Mouse (Mus musculus) limb, embryonic 14.5 days (tissue): ENCODE results near the gene Olfr159. TPM values are rescaled to one million over a fixed set of nuclear protein-coding genes. Genes with fewer than 3 reads are reported as not detected.

Source experiments
- ATAC-seq: fragments of 200-750 bp; cut with Nextera tagmentation; 2 replicates; pipeline ENCODE4 v1.8.0; 2017; ENCODE audit warnings: low read depth, moderate number of reproducible peaks, moderate TSS enrichment; ENCODE audit not compliant: low FRiP score
- DNase-seq: peaks from one replicate; pipeline ENCODE4 v3.0.0-alpha.2; 2015; ENCODE audit warnings: low spot score
- H3K27ac ChIP-seq: fragments of 300-500 bp; sonication (generic); replicated peaks from 2 replicates; pipeline ENCODE4 v1.5.1; 2014; ENCODE audit warnings: low read depth, mild to moderate bottlenecking, low read length, moderate library complexity, mixed read lengths
- H3K27me3 ChIP-seq: fragments of 300-500 bp; sonication (generic); 2 replicates; pipeline ENCODE4 v1.6.1; 2014; ENCODE audit warnings: low read length, mixed read lengths; ENCODE audit not compliant: control insufficient read depth, insufficient read depth
- H3K36me3 ChIP-seq: fragments of 300-500 bp; sonication (generic); 2 replicates; pipeline ENCODE4 v1.6.1; 2014; ENCODE audit warnings: mild to moderate bottlenecking, low read length, moderate library complexity, mixed read lengths; ENCODE audit not compliant: control insufficient read depth, insufficient read depth
- H3K4me1 ChIP-seq: fragments of 300-500 bp; sonication (generic); 2 replicates; pipeline ENCODE4 v1.6.1; 2014; ENCODE audit warnings: antibody characterized with exemption, low read length, mixed read lengths; ENCODE audit not compliant: control insufficient read depth, insufficient read depth
- H3K4me2 ChIP-seq: fragments of 300-500 bp; sonication (generic); replicated peaks from 2 replicates; pipeline ENCODE4 v1.6.1; 2014; ENCODE audit warnings: low read depth, mild to moderate bottlenecking, low read length, moderate library complexity; ENCODE audit not compliant: severe bottlenecking
- H3K4me3 ChIP-seq: fragments of 300-500 bp; sonication (generic); replicated peaks from 2 replicates; pipeline ENCODE4 v1.5.1; 2014; ENCODE audit warnings: low read length
- H3K9ac ChIP-seq: fragments of 300-500 bp; sonication (generic); 2 replicates; pipeline ENCODE4 v1.6.1; 2014; ENCODE audit warnings: mild to moderate bottlenecking, low read depth, low read length, moderate library complexity; ENCODE audit not compliant: severe bottlenecking
- H3K9me3 ChIP-seq: fragments of 300-500 bp; sonication (generic); 2 replicates; pipeline ENCODE4 v1.6.1; 2016; ENCODE audit warnings: low read length; ENCODE audit not compliant: control insufficient read depth
- POLR2A ChIP-seq: fragments of 200-500 bp; IDR thresholded peaks from 2 replicates; pipeline ENCODE4 v1.8.0; 2012; ENCODE audit warnings: inconsistent platforms, mild to moderate bottlenecking, moderate library complexity, borderline replicate concordance; ENCODE audit not compliant: insufficient read depth, insufficient read length; ENCODE audit errors: extremely low read depth
- WGBS: fragments of 180-500 bp; shearing (Covaris S2); extraction: QIAGEN DNeasy Blood & Tissue Kit; methylation state at CpG from one replicate; pipeline ENCODE4 v1.1.7; 2014; 5-methylcytosine and 5-hydroxymethylcytosine counted together
- polyA plus RNA-seq, 2 experiments: library from polyadenylated mRNA; depleted of rRNA in 1 of 2; stranded (reverse) in 1 of 2; unstranded in 1 of 2; fragments of >200 nt; fragmentation: Nextera tagmentation in 1 of 2; extraction: Ambion mirVana in 1 of 2; gene quantifications; 2 replicates each; pipeline versions ENCODE4 v1.2.1 to v1.2.3; 2012 to 2014

Gene Olfr159
- polyA plus RNA-seq, 2 experiments, result not detected

DNA sequence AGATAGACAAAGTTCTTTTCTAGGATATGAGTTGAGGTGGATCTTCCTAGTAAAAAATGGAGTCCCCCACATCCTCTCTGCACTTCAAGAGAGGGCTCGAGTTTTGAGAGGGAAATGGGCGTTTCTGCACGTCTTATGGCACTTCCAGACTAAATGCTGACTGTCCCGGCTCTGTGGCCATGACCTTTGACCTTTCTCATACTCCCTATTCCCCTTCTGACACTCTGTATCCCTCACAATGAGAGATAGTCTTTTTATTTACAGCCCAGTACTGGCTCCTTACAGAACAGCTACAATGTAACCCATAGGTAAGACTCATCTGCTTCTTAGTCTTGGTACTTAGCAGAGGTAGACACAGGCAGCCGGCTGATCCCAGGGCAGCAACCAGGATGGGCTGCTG lies 29.3 kb downstream of the Olfr159 start:
- no peak overlapping the region for H3K4me3 ChIP-seq
- ATAC-seq, result no peak
- no peak overlapping the region for H3K4me2 ChIP-seq
- no peaks in the 10 kb centered on the region for H3K36me3 ChIP-seq
- H3K27ac ChIP-seq, result no peak overlapping the region
- no peak for DNase-seq
- no peak overlapping the region for H3K9ac ChIP-seq
- H3K9me3 ChIP-seq, result no peaks in the 10 kb centered on the region
- 62% methylated on average over 5 of the region's 5 CpGs for WGBS
- TF ChIP-seq POLR2A, result no peak
- no peaks in the 10 kb centered on the region for H3K27me3 ChIP-seq
- H3K4me1 ChIP-seq, result peaks cover 13% of the 10 kb centered on the region; the same call in 1 of the 2 replicates

- no peak overlapping the region for H3K4me2 ChIP-seq
- no peaks in the 10 kb centered on the region for H3K27me3 ChIP-seq
- 56% methylated on average over 8 of the region's 8 CpGs for WGBS
- no peak overlapping the region for H3K27ac ChIP-seq
- peaks cover 19% of the 10 kb centered on the region; the same call in 1 of the 2 replicates for H3K4me1 ChIP-seq
- H3K36me3 ChIP-seq, result no peaks in the 10 kb centered on the region
- no peak for TF ChIP-seq POLR2A
- no peaks in the 10 kb centered on the region for H3K9me3 ChIP-seq
- no peak overlapping the region for H3K9ac ChIP-seq
- ATAC-seq (no peak), DNase-seq (no peak)
- no peak overlapping the region for H3K4me3 ChIP-seq
Observed at GRCm38 (mm10) chr4:43738989-43739674, 31.7 kb downstream of the Olfr159 start.

DNA sequence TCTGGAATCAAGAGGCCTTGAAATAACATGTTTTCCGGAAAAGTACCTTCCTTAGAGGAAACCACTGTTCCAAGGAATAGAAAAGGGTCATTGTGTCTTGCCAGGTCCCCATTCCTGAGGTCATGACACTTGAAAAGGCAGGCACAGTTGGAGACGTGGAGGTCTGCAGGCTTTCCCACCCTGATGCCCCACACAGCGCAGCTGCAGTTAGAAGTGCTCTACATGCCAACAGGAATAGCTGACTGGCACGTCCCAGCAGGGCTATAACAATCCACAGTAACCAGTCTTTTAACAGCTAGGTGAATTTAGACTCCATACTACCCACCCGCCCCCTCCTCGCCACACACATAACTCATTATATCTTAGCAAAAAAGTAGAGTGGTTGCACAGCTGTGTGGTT lies 33.7 kb downstream of the Olfr159 start:
- ATAC-seq, result no peak
- Histone ChIP-seq H3K9me3 (no peaks in the 10 kb centered on the region), H3K4me3 (no peak overlapping the region), H3K4me1 (peaks cover 21% of the 10 kb centered on the region), H3K27ac (peak overlapping the region; percentile 71), H3K27me3 (no peaks in the 10 kb centered on the region), H3K4me2 (no peak overlapping the region), H3K9ac (no peak overlapping the region), H3K36me3 (no peaks in the 10 kb centered on the region)
- WGBS, result 54% methylated on average over 6 of the region's 6 CpGs
- peak; percentile 24 for DNase-seq
- TF ChIP-seq POLR2A, result no peak

- Histone ChIP-seq H3K27me3 (no peaks in the 10 kb centered on the region), H3K4me2 (no peak overlapping the region), H3K4me1 (peaks cover 34% of the 10 kb centered on the region), H3K9me3 (no peaks in the 10 kb centered on the region), H3K27ac (no peak overlapping the region), H3K36me3 (no peaks in the 10 kb centered on the region), H3K4me3 (no peak overlapping the region), H3K9ac (no peak overlapping the region)
- no peak for ATAC-seq
- TF ChIP-seq POLR2A, result no peak
- no peak for DNase-seq
- 80% methylated on average over 5 of the region's 5 CpGs for WGBS
Observed at GRCm38 (mm10) chr4:43733186-43733585, 37.6 kb downstream of the Olfr159 start.

DNA sequence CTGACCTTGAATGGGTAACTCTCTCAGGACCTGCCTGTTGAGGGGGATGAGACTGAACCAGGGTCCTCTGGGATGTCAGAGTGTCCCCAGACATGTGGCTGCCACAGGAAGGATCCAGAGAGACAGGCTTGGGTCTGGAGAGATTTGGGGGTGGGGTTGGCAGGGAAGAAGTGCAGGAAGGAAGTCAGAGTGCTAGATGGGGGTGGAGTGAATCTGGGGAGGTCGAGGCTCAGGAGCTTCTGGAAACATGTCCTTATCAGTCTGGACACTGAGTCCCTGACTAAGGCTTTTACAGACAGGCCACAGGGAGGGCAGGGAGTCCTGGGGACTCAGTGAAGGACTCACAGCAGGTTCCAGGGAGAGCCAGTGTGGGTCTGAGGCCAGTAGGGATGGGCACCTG lies 38.6 kb downstream of the Olfr159 start:
- no peak overlapping the region for H3K4me2 ChIP-seq
- no peaks in the 10 kb centered on the region for H3K36me3 ChIP-seq
- ATAC-seq (no peak), DNase-seq (no peak)
- WGBS, result 11% methylated on average over 1 of the region's 1 CpGs
- no peak overlapping the region for H3K4me3 ChIP-seq
- H3K27me3 ChIP-seq, result no peaks in the 10 kb centered on the region
- H3K9me3 ChIP-seq, result no peaks in the 10 kb centered on the region
- no peak overlapping the region for H3K9ac ChIP-seq
- no peak overlapping the region for H3K27ac ChIP-seq
- H3K4me1 ChIP-seq, result peaks cover 30% of the 10 kb centered on the region
- TF ChIP-seq POLR2A, result no peak
